Mouse (Mus musculus): ENCODE data around the gene Fahd1.

Fahd1 gene

GRCm38 (mm10) chr17:24847386-24847785, 2.8 kb downstream of the Fahd1 start:
- DNase-seq (ENCODE audit: low read depth): no peak

- DNase-seq (ENCODE audit: low read depth): no peak
Observed at GRCm38 (mm10) chr17:24844525-24844924, 5.6 kb downstream of the Fahd1 start.

GRCm38 (mm10) chr17:24842631-24843030, 7.5 kb downstream of the Fahd1 start:
- DNase-seq (ENCODE audit: low read depth): no peak

- no peak for DNase-seq (ENCODE audit: low read depth)
Observed at GRCm38 (mm10) chr17:24841133-24841532, 9.0 kb downstream of the Fahd1 start.

- no peak for DNase-seq (ENCODE audit: low read depth)
Observed at GRCm38 (mm10) chr17:24840341-24840740, 9.8 kb downstream of the Fahd1 start.

- DNase-seq (ENCODE audit: low read depth): no peak
Observed at GRCm38 (mm10) chr17:24839842-24840241, 10.3 kb downstream of the Fahd1 start, which contains the start of gene Hagh. TSS of gene Hagh (plus strand) at chr17:24840143.

- no peak for DNase-seq (ENCODE audit: low read depth)
Observed at GRCm38 (mm10) chr17:24821351-24822280, 28.5 kb downstream of the Fahd1 start.

- DNase-seq (ENCODE audit: low read depth): no peak
Observed at GRCm38 (mm10) chr17:24819469-24819868, 30.7 kb downstream of the Fahd1 start.

GRCm38 (mm10) chr17:24818172-24818571, 32.0 kb downstream of the Fahd1 start:
- no peak for DNase-seq (ENCODE audit: low read depth)

GRCm38 (mm10) chr17:24817503-24817902, 32.7 kb downstream of the Fahd1 start:
- no peak for DNase-seq (ENCODE audit: low read depth)

GRCm38 (mm10) chr17:24815256-24815655, 34.9 kb downstream of the Fahd1 start:
- no peak for DNase-seq (ENCODE audit: low read depth)

GRCm38 (mm10) chr17:24812215-24812614, 37.9 kb downstream of the Fahd1 start:
- no peak for DNase-seq (ENCODE audit: low read depth)

GRCm38 (mm10) chr17:24811211-24811610, 39.0 kb downstream of the Fahd1 start:
- DNase-seq (ENCODE audit: low read depth): no peak

- peak; percentile 62 for DNase-seq (ENCODE audit: low read depth)
Observed at GRCm38 (mm10) chr17:24803952-24804951, 45.9 kb downstream of the Fahd1 start, which contains the start of gene Meiob. TSS of gene Meiob (plus strand) at chr17:24804289.

GRCm38 (mm10) chr17:24800524-24800923, 49.6 kb downstream of the Fahd1 start:
- DNase-seq (ENCODE audit: low read depth): no peak

GRCm38 (mm10) chr17:24799476-24799875, 50.7 kb downstream of the Fahd1 start:
- no peak for DNase-seq (ENCODE audit: low read depth)

Measured in c-Kit-positive CD71-negative TER-119-negative erythroid progenitor cells, embryonic 14.5 days (primary cell).